Mouse (Mus musculus): ENCODE data around the gene Fubp1.

DNA sequence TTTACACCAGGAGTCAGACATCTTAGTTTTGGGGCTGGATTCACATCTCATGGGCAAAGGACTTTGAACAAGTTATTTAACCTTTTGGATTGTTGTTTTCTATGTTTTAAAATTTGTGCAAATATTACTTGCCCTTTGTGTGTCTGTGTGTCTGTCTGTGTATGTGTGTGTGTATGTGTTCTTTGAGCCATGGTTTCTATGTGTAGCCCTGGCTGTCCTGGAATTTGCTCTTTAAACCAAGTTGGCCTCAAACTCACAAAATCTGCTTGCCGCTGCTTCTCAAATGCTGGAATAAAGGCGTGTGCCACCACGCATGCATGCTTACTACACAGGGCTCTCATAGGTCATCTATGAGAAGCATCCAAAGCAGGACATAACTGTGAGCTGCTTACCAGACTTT is 66.7 kb downstream of the Fubp1 start:
- no peak for TF ChIP-seq CTCF (IDR thresholded peaks at IDR 0.05; ENCODE audit: low read depth)
- TF ChIP-seq EP300 (IDR thresholded peaks at IDR 0.05; ENCODE audit: low read depth) = no peak
